Mouse (Mus musculus): ENCODE measurements around the gene Aven.

The Aven gene

GRCm38 (mm10) chr2:112669461-112669860 is 176.7 kb downstream of the Aven start:
- DNase-seq (ENCODE audit: low spot score in 2 of 2): no peak

- no peak for DNase-seq (ENCODE audit: low spot score in 2 of 2)
Observed at GRCm38 (mm10) chr2:112676175-112676574, 183.4 kb downstream of the Aven start.

- DNase-seq (ENCODE audit: low spot score in 2 of 2): no peak
Observed at GRCm38 (mm10) chr2:112676721-112677120, 184.0 kb downstream of the Aven start.

DNA sequence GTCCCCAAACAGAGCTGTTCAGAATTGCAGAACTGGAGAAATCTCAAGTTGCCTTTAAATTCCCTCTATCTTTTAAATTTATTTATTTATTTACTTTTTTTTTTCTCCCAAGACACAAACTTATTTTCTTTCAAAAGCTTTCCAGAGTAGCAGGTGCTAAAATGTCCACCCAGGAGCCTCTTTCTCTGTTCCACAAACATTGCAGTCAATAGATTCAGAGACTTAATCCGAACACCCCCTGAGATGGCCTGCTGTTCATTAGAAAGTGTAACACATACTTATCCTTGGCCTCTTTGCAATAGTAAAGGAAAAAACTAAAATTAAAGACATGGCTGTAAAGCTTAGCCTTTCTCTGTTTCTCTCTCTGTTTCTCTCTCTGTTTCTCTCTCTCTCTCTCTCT is 184.5 kb downstream of the Aven start:
- DNase-seq (ENCODE audit: low spot score in 2 of 2): no peak

DNA sequence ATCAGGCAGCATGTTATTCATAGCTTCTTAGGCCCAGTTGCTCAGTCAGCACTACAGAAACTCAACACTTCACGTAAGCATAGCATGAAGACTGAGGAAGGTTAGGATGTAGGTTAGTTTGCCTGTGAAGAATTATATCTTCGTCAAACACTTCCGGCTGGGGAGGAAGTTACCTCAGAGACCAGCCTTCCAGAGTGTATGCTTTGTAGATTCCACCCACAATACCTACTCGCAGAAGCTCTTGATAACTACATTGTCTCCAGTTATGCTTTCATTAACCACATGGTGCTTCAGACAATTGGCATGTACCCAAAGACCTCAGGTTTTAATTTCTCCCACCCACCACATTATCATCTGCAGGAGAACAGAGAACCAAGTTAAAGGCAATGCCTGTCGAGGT is 189.1 kb downstream of the Aven start:
- no peak for DNase-seq (ENCODE audit: low spot score in 2 of 2)
